Mouse (Mus musculus) MEL (cell line): Measurements from ENCODE around the gene Madcam1. TPM values are rescaled to one million over a fixed set of nuclear protein-coding genes. Genes with fewer than 3 reads are reported as not detected.

Experiments
- DNase-seq: peaks from one replicate; pipeline ENCODE4 v3.0.0; 2011; ENCODE audit warnings: low read depth, low spot score
- H3K27ac ChIP-seq: 2 replicates; pipeline ENCODE4 v1.5.1; 2012; ENCODE audit warnings: low read depth, mild to moderate bottlenecking, control low read depth, low read length, moderate library complexity; ENCODE audit not compliant: control insufficient read depth
- H3K27me3 ChIP-seq, 2 experiments: fragments of 150-350 bp in 1 of 2; sonication (generic) in 1 of 2; 2 replicates each; pipeline ENCODE4 v1.6.1; 2012; ENCODE audit warnings: low read length in 2 of 2, mild to moderate bottlenecking in 2 of 2, improper control_type of control experiment in 1 of 2, moderate library complexity in 1 of 2; ENCODE audit not compliant: insufficient read depth in 2 of 2, control insufficient read depth in 1 of 2
- H3K36me3 ChIP-seq, 2 experiments: 2 replicates each; pipeline ENCODE4 v1.6.1; 2012 to 2014; ENCODE audit warnings: low read length in 2 of 2, improper control_type of control experiment in 1 of 2, inconsistent platforms in 1 of 2, mild to moderate bottlenecking in 1 of 2; ENCODE audit not compliant: insufficient read depth in 2 of 2, control insufficient read depth in 1 of 2
- H3K4me1 ChIP-seq, 2 experiments: fragments of 150-350 bp in 1 of 2; sonication (generic) in 1 of 2; 2 replicates each; pipeline ENCODE4 v1.6.1; 2012; ENCODE audit warnings: low read length in 2 of 2, improper control_type of control experiment in 1 of 2, mild to moderate bottlenecking in 1 of 2; ENCODE audit not compliant: insufficient read depth in 2 of 2, control insufficient read depth in 1 of 2
- H3K4me3 ChIP-seq, 2 experiments: fragments of 150-350 bp in 1 of 2; sonication (generic) in 1 of 2; 2 replicates each; pipeline ENCODE4 v1.5.1; 2012; ENCODE audit warnings: low read depth in 2 of 2, low read length in 2 of 2, mild to moderate bottlenecking in 2 of 2, moderate library complexity in 2 of 2, control low read depth in 1 of 2, improper control_type of control experiment in 1 of 2; ENCODE audit not compliant: control insufficient read depth in 1 of 2, insufficient read depth in 1 of 2
- H3K79me2 ChIP-seq: 2 replicates; pipeline ENCODE4 v1.6.1; 2012; ENCODE audit warnings: mild to moderate bottlenecking, low read length, moderate library complexity; ENCODE audit not compliant: control insufficient read depth, poor library complexity, insufficient read depth
- H3K9ac ChIP-seq: 2 replicates; pipeline ENCODE4 v1.6.1; 2012; ENCODE audit warnings: low read depth, mild to moderate bottlenecking, control low read depth, low read length, moderate library complexity; ENCODE audit not compliant: control insufficient read depth, poor library complexity, severe bottlenecking
- H3K9me3 ChIP-seq: fragments of 150-350 bp; sonication (generic); replicated peaks from 2 replicates; pipeline ENCODE4 v1.6.1; 2012; ENCODE audit warnings: mild to moderate bottlenecking, low read length, improper control_type of control experiment, moderate library complexity; ENCODE audit not compliant: insufficient read depth
- BHLHE40 ChIP-seq: IDR thresholded peaks from 2 replicates; pipeline ENCODE4 v1.6.1; 2012; ENCODE audit warnings: low read depth, mild to moderate bottlenecking, inconsistent platforms, low read length, improper control_type of control experiment, borderline replicate concordance
- ELF1 ChIP-seq: IDR thresholded peaks from 2 replicates; pipeline ENCODE4 v1.6.1; 2014; ENCODE audit warnings: low read depth, mild to moderate bottlenecking, inconsistent platforms, low read length, improper control_type of control experiment, moderate library complexity
- EP300 ChIP-seq, 2 experiments: IDR thresholded peaks; 2 replicates each; pipeline ENCODE4 v1.6.1; 2011; ENCODE audit warnings: improper control_type of control experiment in 2 of 2, low read length in 2 of 2, low read depth in 1 of 2, mild to moderate bottlenecking in 1 of 2
- ETS1 ChIP-seq: IDR thresholded peaks from 2 replicates; pipeline ENCODE4 v1.6.1; 2012; ENCODE audit warnings: low read depth, mild to moderate bottlenecking, inconsistent platforms, low read length, improper control_type of control experiment, moderate library complexity
- KAT2A ChIP-seq: conservative IDR thresholded peaks from 2 replicates; pipeline ENCODE4 v1.6.1; 2012; ENCODE audit warnings: low read depth, low read length, improper control_type of control experiment, inconsistent platforms
- MAFK ChIP-seq: IDR thresholded peaks from 2 replicates; pipeline ENCODE4 v1.6.1; 2011; ENCODE audit warnings: low read depth, mild to moderate bottlenecking, low read length, improper control_type of control experiment, borderline replicate concordance
- MAX ChIP-seq: IDR thresholded peaks from 2 replicates; pipeline ENCODE4 v1.6.1; 2011; ENCODE audit warnings: low read length, improper control_type of control experiment
- MYC ChIP-seq: IDR thresholded peaks from 2 replicates; pipeline ENCODE4 v1.6.1; 2011; ENCODE audit warnings: low read depth, mild to moderate bottlenecking, low read length, improper control_type of control experiment, moderate library complexity
- NELFE ChIP-seq: IDR thresholded peaks from 2 replicates; pipeline ENCODE4 v1.6.1; 2011; ENCODE audit warnings: low read depth, low read length, improper control_type of control experiment
- POLR2AphosphoS2 ChIP-seq: IDR thresholded peaks from 2 replicates; pipeline ENCODE4 v1.6.1; 2011; ENCODE audit warnings: low read length, improper control_type of control experiment
- TAL1 ChIP-seq: IDR thresholded peaks from 2 replicates; pipeline ENCODE4 v1.6.1; 2012; ENCODE audit warnings: mild to moderate bottlenecking, inconsistent platforms, low read length, moderate library complexity, mixed read lengths
- TCF12 ChIP-seq: IDR thresholded peaks from 2 replicates; pipeline ENCODE4 v1.6.1; 2014; ENCODE audit warnings: low read depth, mild to moderate bottlenecking, inconsistent platforms, low read length, improper control_type of control experiment, moderate library complexity
- UBTF ChIP-seq: IDR thresholded peaks from 2 replicates; pipeline ENCODE4 v1.6.1; 2012; ENCODE audit warnings: low read depth, mild to moderate bottlenecking, inconsistent platforms, low read length, improper control_type of control experiment, moderate library complexity, borderline replicate concordance; ENCODE audit not compliant: insufficient read depth
- USF2 ChIP-seq, 2 experiments: IDR thresholded peaks; 2 replicates each; pipeline ENCODE4 v1.6.1; 2011 to 2012; ENCODE audit warnings: improper control_type of control experiment in 2 of 2, low read length in 2 of 2, borderline replicate concordance in 1 of 2, inconsistent platforms in 1 of 2, low read depth in 1 of 2, mild to moderate bottlenecking in 1 of 2; ENCODE audit not compliant: insufficient read depth in 1 of 2
- ZKSCAN1 ChIP-seq: IDR thresholded peaks from 2 replicates; pipeline ENCODE4 v1.6.1; 2012; ENCODE audit warnings: low read depth, mild to moderate bottlenecking, inconsistent platforms, low read length, improper control_type of control experiment, moderate library complexity
- polyA plus RNA-seq, 2 experiments: library from polyadenylated mRNA; stranded (reverse) in 1 of 2; unstranded in 1 of 2; fragments of >175 nt in 1 of 2; fragments of >200 nt in 1 of 2; gene quantifications; 2 replicates each; pipeline versions ENCODE4 v1.2.1 to v1.2.4; 2012; ENCODE audit warnings: low replicate concordance in 2 of 2, low read depth in 1 of 2; ENCODE audit not compliant: insufficient read length in 2 of 2, insufficient read depth in 1 of 2, missing spikeins in 1 of 2
- total RNA-seq: library from RNA; depleted of rRNA; stranded (reverse); fragments of 300-350 nt; gene quantifications from 2 replicates; pipeline ENCODE4 v1.2.3, GENCODE M21; 2012

The Madcam1 gene
- total and polyA plus RNA-seq, 3 experiments: not detected

- Histone ChIP-seq H3K9me3 (no peaks in the 10 kb centered on the region), H3K79me2 (no peaks in the 10 kb centered on the region), H3K27me3 (peaks cover 0 to 1% of the 10 kb centered on the region in 2 experiments; a peak in 2 of 4 replicates), H3K4me3 (no peak overlapping the region), H3K36me3 (no peaks in the 10 kb centered on the region), H3K4me1 (no peaks in the 10 kb centered on the region), H3K9ac (no peak overlapping the region), H3K27ac (no peak overlapping the region)
- no peak for TF ChIP-seq ETS1
- no peak for TF ChIP-seq TCF12
- no peak for TF ChIP-seq MAFK
- no peak for TF ChIP-seq KAT2A
- no peak for TF ChIP-seq POLR2AphosphoS2
- TF ChIP-seq UBTF: no peak
- no peak for TF ChIP-seq TAL1
- TF ChIP-seq USF2 (IDR thresholded peaks at IDR 0.05; ENCODE audit: borderline replicate concordance in 1 of 2, insufficient read depth in 1 of 2, low read depth in 1 of 2, low read length in 2 of 2): no peak
- TF ChIP-seq EP300 (IDR thresholded peaks at IDR 0.05; ENCODE audit: low read depth in 1 of 2, low read length in 2 of 2): no peak
- no peak for TF ChIP-seq ELF1
- TF ChIP-seq MYC: no peak
- no peak for TF ChIP-seq BHLHE40
- no peak for TF ChIP-seq MAX
- no peak for TF ChIP-seq NELFE
- TF ChIP-seq ZKSCAN1: no peak
- DNase-seq: no peak
Measured at GRCm38 (mm10) chr10:79628377-79628776, 36.0 kb upstream of the Madcam1 start.

- Histone ChIP-seq H3K9ac (no peak overlapping the region), H3K27ac (no peak overlapping the region), H3K27me3 (no peaks in the 10 kb centered on the region; a peak in 2 of 4 replicates), H3K4me3 (no peak overlapping the region), H3K9me3 (no peaks in the 10 kb centered on the region), H3K36me3 (no peaks in the 10 kb centered on the region), H3K79me2 (no peaks in the 10 kb centered on the region), H3K4me1 (no peaks in the 10 kb centered on the region)
- no peak for DNase-seq
- TF ChIP-seq USF2 (IDR thresholded peaks at IDR 0.05; ENCODE audit: borderline replicate concordance in 1 of 2, insufficient read depth in 1 of 2, low read depth in 1 of 2, low read length in 2 of 2) (no peak), MAFK (no peak), KAT2A (no peak)
- TF ChIP-seq, all 39 proteins: peak for 0
Measured at GRCm38 (mm10) chr10:79631432-79631831, 32.9 kb upstream of the Madcam1 start.
